Mouse (Mus musculus): ENCODE results near the gene Ntng2. TPM values are rescaled to one million over a fixed set of nuclear protein-coding genes. Genes with fewer than 3 reads are reported as not detected.

Ntng2 gene
- 100 to 1,000 TPM; 106 to 115 TPM for total RNA-seq (2021)
- long read RNA-seq, experiment 1, partial matches to known transcripts: 0 of 2 reads
- long read RNA-seq, experiment 1, other reads (novel, unspliced or antisense): 2 of 2 reads
- long read RNA-seq, experiment 2, partial matches to known transcripts: 0 of 3 reads
- long read RNA-seq, experiment 2, other reads (novel, unspliced or antisense): 3 of 3 reads

DNA sequence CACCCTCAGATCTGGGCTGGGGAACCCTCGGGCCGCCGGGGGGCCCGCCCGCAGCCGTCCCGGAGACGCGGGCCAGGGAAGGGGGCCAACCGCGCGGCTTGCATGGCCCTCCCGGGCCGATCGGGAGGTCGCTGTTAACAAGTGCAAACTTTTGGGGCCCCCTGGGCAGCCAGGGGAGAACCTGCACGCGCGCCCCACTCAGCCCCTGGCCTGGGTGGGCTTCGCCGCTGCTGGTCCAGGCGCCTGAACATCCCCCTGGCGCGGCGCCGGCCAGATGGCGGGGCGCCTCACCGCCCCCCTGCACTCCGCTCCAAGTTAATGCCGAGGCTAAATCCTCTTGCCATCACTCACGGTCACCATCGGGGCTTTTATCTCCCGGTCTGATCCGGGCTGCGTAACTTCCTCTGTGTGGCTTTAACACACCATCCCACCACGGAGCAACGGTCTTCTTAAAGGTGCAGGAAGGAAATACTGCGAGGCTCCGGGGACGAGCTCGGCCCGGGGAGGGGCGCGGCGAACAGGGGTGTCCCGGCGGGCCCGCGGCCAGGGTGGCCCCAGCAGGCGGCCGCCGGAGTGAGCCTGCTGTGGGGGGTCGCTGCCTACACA is at the start of gene Ntng2:
TSS of gene Ntng2 (minus strand) at position 407 of the 606 bp plus-strand sequence.
- DNase-seq (ENCODE audit: low spot score in 2 of 2): peak in 1 of 2 experiments; percentile 73

DNA sequence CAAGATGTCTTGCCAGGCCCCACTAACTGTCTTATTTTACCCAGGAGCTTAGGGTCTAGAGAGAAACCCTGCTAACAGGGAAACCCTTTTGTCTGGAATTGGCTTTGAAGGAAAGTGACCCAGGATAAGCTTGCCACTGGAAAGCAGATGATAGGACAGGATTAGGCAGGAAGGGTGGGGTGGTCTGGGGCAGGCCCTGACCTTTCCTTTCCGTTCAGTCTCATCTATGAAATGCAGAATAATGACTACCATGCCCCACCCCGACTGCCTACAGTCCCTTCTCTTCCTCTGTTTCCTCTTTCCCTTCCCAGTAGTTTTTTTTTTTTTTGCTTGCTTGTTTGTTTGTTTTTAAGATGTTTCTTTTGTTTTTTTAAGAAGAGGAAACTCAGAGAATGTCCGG is 42.8 kb upstream of the Ntng2 start:
- DNase-seq (ENCODE audit: low spot score in 2 of 2): no peak

DNA sequence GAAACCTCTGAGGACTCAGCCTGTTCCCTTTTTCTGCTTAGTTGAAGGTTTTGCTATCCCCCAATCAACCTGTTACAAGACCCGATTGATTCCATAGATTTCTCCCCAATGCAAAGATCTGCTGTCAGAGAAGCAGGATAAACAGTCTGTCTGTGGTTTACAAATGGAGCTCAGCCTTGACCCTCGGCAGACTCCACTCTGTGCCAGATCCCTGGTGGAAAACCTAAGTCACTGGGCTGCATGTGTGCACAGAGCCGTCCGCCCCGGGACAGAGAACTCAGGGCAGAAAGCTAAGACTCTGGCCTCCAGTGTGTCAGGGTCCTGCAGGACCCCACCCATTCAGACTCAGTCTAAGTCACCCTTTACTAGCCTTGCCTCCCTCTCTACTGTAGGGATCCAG is 34.8 kb upstream of the Ntng2 start:
- no peak for DNase-seq (ENCODE audit: low spot score in 2 of 2)

DNA sequence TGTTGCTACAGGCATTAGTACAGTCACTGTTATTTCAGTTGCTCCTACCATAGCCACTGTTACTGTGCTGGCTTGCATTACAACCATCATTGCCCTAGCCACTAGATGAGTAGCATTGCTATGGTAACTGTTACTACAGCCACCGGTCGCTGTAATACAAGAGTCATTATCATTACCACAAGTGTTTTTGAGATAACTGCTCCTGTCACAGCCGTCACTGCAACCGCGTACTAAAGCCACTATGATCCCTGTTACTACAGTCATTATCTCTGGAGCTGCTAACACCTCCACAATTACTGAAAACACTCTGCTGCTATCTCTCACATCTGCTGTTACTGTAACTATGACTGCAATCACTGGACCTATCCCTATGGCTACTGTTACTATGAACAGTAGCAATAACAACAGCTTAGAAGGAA is 24.9 kb upstream of the Ntng2 start:
- DNase-seq (ENCODE audit: low spot score in 2 of 2): no peak

DNA sequence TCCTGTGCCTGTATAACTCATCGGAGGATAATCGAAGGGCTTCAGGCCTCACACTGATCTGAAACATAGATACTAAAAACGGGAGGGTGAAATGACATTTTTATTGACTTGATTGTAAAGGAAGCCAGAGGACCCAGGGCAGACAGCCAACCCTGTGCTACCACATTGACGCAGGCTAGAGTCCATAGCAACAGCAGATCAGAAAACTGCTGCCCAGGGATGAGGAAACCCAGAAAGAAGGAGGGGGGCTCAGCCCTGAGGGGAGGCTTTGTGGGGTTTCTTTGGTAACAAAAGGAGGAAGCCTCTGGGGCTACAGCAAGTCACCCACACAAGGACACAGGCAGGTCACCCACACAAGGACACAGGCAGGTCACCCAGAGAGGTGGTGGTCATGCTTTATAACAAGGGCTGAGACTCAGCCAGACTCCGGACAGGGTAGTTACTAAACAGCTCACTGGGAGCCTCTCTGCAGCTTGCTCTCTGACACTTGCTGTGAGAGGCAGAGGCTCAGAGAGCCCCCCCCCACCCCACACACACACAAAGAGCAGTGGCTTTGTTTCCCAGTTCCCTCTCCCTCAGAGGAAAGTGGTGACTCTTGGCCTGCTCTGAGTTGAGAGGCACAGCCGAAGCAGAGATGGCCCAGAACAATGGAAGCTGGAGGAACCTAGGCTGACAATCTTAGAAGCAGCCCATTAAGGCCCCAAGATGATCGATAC is 19.2 kb upstream of the Ntng2 start:
- no peak for DNase-seq (ENCODE audit: low spot score in 2 of 2)

DNA sequence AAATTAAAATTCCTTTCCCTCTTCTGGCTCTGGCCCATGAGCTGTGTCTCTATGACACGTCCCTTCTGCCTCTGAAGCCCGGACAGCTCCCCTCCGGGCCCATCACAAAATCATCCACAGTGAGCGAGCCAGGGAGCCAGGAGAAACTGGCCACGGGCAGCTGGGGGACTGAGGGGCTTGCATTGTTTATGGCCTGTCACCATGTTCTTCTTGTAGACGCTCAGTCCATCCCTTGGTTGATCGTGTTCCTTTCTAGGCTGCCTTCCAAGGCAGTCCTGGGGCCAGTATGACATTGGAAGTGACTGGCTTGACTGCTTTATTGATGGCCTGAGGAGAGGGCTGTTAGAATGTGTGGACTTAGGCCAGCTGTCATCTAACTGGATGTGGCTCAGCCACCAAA is 18.3 kb upstream of the Ntng2 start:
- DNase-seq (ENCODE audit: low spot score in 2 of 2): no peak

DNA sequence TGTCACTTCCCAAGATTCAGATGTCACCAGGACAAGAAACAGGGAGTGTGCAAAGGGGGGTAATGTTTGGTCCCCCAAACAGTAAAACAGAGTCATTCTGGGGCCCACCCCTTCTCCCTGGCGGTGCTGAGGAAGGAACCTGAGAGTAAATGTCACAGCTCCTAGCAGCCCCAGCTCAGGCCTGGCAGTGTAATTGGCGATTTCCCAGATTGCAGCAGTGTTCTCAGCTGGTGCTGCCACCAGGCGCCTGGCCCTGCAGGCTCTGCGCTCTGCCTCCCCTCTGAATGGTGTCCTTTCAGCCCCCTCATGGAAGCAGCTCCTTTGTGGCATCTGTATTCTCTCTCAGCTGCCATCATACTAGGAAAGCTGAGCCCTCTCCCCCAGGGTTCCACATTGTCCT is 14.0 kb upstream of the Ntng2 start:
- DNase-seq (ENCODE audit: low spot score in 2 of 2): peak in 1 of 2 experiments; percentile 60

DNA sequence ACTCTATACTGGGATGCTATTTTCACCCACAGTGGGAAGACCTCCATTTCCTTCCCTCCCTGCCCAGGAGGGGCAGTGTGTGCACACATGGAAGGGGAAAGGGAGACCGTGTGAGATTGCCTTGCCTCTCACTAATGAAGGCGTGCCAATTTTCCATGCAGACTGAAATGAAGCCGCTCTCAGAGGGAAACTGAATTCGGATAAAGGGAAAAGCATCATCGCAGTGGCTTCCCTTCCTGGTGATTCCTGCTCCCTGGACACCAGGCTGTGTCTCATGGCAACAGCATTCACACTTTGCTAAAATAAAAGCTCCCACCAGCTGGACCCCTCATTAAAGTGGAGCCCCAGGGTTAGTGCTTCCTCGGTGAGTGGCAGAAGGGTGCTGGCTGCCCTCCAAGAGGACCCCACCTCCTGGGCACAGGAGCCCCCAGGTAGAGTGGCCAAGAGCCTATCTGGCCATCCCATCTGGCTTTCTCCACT is 9.7 kb upstream of the Ntng2 start:
- DNase-seq (ENCODE audit: low spot score in 2 of 2): peak in 1 of 2 experiments; percentile 66

DNA sequence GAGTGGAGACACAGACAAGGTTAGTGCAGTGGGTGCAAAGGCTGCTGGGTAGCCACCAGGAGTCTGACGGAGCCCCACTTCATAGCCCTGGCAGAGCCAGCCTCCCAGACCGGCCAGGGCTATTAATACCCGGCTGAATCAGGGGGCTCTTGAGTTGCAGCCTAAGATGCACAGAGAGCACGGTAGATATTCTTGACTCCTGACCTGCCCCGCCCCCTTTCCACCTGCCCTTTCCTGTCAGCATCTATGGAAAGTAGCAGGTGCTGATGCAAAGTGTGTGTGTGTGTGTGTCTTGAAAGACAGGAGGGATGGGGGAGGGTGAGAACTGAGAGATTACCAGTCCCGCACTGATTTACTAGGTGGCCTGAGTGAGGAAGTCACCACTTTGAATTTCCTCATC is 8.3 kb upstream of the Ntng2 start:
- no peak for DNase-seq (ENCODE audit: low spot score in 2 of 2)

DNA sequence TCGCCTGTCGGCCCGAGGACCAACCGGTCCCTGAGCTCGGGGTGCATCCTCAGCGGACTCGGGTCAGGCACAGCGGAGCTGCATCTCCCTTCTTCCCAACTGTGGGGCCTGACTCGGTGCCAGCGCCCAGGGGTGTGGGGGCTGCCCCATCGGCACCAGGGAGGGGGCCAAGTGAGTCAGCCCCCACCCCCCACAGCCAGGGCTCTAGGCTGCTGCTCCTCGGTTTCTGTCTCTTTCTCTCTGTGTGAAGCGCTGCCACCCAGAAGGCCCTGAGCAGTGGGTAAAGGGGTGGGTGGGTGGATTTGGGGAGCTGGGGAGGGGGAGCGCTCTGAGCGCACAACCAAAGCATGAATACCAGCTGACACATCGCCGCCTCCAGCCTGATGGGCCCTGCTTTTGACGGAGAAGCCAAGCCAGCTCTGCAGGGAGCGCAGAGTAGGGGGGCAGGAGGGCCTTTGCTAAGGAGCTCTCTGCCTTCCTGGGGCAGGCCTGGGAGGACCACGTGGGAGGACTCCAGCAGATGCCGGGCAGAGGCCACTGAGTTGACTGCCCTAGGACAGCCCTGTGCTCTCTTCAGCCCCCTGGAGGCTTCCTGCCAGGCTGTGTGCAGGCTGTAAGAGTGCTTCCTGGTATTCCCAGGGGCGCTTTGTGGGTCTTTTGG is 530 bp upstream of the Ntng2 start:
- DNase-seq (ENCODE audit: low spot score in 2 of 2): peak; percentile 69 to 85

DNA sequence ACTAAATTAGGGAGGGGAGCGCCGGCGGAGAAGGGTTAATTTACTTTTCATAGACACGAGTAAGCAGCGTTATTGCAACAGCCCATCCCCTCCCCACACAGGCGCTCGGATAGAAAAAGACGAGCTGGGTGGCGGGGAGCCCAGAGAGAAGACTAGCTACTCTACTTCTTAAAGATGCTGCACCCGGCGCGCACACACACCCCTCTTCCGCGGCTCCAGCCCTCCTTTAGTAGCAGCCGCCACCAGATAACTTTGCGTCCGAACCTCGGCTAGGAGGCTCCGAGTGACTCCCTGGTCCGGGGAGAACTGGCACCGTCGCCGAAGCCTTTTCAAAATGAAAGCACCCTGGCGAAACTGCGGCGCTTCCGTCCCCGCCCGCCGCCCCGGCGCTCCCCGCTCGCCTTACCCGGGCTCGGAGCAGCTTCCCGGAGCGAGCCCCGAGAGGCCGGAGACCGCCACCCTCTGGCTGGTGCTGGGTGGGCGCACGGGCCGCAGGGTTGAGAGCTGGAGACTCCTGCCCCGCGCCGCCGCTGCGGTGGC is 676 bp downstream of the Ntng2 start:
- no peak for DNase-seq (ENCODE audit: low spot score in 2 of 2)

DNA sequence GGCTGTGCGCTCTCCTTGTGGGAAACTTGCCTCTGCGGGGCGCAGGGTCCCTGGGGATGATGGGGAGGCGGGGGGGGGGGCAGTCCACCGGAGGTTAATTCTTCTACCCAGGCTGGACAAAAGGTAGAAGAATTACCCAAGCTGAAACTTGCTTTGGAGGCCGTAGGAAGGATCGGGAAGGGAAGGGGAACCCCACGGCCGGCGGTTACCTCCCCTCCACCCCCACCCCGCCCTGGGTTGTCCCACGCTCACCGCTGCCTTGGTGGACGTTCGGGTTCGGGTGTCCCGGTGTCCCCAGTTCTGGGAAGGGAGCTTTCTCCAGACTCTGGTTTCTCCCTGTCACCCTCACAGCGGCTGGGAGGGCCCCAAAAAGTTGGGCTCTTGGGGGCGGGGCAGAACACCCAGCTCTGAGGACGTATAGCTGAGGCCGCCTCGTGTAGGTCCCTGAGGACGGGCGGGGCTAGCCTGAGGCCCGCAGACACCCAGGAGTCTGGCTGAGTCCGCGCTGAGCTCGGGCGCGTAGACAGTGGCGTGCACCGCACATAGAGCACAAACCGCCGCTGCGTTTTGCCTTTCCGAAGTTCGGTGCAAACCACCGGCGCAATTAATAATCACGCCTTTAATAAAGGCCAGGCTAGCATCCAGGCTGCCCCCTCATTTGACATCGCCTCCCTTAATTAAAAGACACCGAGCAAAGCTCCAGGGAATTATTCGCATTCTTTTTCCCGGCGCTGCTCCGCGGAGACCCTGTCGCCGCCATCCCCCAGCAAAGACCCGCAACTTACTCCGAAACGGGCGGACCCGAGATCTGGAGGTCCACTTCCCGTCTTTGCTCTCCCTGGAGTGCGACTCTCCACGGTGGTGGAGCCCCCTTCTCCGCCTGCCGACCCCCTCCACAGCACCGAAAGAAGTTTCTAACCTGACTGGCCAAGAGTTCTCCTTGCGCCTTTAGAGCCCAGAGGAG is 1.4 kb downstream of the Ntng2 start:
- DNase-seq (ENCODE audit: low spot score in 2 of 2): no peak

DNA sequence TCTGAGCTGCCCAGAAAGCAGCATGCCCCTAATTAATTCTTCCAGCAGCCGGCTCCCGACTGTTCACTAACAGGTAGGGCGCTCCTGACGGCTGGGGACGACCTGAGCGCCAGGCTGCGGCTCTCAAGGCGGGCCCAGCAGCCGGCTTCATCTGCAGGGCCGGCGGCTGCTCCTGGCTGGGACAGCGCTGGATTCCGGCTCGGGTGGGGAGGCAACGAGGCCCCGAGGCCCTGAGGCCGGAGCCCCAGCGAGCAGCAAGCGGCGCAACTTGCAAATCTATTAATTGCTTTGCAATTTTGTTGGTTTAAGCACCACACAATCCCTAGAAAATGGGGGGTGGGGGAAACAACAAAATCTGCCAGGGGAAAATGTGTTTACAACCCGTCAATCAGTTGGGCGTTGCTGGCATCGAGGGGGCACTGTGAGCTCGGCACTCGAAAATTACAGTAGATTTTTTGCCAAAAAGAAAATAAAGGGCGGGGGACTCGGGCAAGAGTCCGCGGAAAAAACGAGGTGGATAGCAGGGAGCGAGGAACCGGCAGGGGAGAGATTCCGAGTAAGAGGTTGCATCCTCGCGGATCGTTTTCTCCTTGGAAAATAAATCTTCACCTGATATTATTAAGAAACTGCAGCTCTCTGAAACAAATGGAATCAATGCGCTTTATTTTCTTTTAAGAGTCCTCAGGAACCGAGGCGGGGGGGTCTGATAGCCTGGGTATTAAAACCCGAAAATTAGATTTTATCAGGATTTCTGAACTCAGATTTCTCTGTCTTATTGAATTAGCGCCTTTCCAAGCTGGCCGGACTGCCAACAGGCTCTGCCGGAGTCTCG is 2.3 kb downstream of the Ntng2 start:
- no peak for DNase-seq (ENCODE audit: low spot score in 2 of 2)

DNA sequence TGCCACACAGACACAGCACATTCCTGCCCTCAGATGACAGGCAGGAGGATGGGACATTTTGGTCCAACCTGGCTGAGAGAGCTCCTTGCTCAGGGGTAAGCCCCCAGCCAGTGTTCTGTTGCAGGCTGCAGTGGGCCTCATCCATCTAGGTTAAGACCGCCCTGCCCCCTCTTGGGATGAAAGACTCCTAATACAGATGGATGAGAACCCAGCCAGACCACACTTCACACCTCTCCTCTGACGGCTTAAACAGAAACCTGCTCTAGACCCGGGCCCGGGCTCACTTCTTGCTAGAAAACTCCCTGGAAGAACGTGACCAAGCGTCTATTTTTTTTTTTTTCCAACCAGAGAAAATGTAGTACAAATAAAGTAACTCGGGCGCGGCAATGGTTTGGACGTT is 3.0 kb downstream of the Ntng2 start:
- DNase-seq (ENCODE audit: low spot score in 2 of 2): no peak

DNA sequence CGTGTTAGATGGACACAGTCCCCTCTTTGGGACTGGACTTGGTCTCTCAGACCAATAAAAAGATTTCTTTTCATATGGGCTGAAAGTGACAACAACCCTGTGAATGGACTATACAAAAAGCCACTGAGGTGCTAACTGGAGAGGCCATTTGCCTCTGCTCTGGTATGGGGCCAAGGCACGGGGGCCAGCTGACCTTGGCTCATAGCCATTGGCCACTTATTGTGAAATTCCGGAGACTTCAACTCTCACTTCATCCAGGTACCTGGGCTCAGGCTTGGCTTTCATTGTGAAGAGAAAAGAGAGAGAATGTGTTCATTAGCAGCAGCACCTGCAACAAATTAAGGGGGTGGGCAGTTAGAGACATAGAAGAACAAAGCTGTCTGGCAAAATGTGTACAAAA is 4.3 kb downstream of the Ntng2 start:
- no peak for DNase-seq (ENCODE audit: low spot score in 2 of 2)

DNA sequence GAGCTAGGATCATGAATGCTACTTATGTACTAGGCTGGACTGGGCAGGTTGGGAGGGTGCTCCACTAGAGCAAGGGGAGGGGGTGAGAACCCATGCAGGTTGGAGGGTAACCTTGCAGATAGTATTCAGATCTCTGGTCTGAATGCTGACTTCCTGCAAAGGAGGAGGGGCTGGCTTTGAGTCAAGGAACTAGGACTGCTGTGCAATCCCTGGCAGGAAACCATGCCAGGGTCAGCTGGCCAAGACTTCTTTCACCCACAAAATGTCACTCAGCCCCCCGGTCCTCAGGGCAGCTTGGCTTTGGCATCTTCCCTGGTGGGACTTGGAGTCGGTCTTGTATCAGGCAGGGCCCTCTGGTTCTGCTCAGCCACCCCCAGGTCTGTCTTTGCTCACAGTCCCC is 5.4 kb downstream of the Ntng2 start:
- no peak for DNase-seq (ENCODE audit: low spot score in 2 of 2)

DNA sequence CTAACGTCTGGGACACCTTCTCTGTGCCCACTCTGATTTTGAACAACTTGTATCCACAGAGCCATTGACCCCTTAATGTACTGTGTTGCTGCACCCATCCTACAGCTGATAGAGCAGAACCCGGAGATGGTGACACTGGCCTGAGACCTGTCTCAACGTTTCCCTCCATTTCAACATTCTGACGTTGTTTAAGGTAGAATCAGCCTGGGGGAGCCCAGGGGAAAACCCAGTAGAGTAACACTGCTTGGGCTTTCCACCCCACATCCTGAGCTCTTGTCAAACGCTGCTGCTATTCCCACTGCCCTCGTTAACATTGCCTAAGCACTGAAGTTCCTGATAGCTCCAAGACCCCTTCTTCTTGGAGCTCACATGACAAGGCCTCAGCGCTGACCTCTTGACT is 5.9 kb downstream of the Ntng2 start:
- DNase-seq (ENCODE audit: low spot score in 2 of 2): no peak

DNA sequence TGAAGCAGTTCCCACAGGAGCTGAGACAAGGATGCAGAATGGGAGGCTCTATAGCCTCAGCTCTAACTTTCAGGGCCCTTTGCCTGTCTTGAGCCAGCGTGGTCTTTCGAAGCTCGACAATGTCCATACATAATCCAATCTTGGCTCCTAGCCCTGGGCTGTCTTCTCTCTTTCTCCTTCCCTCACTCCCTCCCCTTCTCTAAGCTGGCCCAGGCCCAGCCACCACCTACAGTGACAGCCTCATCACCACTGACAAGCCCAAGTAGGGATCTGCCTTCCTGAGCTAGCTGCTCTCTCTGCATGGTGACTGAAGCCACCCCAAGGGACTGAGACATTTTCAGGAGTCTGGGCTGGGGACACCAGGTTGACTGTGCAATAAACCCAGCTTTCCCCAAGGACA is 6.5 kb downstream of the Ntng2 start:
- DNase-seq (ENCODE audit: low spot score in 2 of 2): no peak

DNA sequence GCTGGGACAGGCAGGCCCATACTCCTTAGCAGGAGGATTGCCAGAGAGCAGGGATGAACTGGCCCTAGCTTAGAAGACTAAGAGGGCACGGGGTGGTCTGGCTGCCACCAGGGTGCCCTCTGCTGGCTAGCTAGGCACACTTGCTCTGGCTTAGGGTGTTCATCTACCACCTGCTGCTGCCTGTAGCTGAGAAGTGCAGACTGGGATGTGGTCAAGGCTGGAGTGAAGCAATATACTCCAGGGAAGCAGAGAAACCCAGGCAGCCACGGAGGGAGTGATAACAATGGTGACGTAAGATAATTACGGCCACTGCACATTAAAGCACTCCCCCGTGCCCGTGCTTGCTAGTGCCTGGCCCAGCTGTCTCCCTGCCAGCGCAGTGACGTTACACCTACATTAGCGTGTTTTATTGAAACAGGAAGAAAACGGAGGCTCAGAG is 7.4 kb downstream of the Ntng2 start:
- no peak for DNase-seq (ENCODE audit: low spot score in 2 of 2)

DNA sequence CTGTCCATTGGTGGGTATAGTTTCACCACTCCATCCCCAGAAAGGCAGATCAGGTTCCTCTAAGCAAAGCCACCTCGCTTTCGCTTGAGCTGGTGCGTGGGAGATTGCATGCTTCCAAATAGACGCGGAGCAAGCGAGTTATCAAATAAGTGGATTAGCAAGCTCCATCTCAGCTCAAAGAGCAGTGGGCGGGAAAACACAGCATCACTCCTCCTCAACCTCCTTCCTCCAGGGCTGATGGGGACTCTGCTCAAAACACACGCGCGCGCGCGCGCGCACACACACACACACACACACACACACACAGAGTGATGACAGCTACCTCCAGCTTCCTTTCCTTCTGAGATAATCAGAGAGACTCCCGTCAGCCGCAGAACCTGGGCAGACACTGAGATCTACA is 13.5 kb downstream of the Ntng2 start:
- no peak for DNase-seq (ENCODE audit: low spot score in 2 of 2)

All from layer of hippocampus, postnatal 14 days (tissue).